Mouse (Mus musculus) heart, embryonic 14.5 days (tissue): ENCODE data around the gene Pigp. TPM values are rescaled to one million over a fixed set of nuclear protein-coding genes. Genes with fewer than 3 reads are reported as not detected.
"Not testable (repeated sequence)": the region's sequence is repeated elsewhere in the genome, so short reads cannot be mapped to it uniquely, and the experiment has no call there.

Source experiments
- ATAC-seq: fragments of 200-750 bp; cut with Nextera tagmentation; 2 replicates; pipeline ENCODE4 v1.8.0; 2017; ENCODE audit warnings: low read depth, moderate TSS enrichment; ENCODE audit not compliant: insufficient number of reproducible peaks, insufficient read depth, low FRiP score
- H3K27ac ChIP-seq, 2 experiments: fragments of 200-500 bp in 1 of 2; fragments of 300-500 bp in 1 of 2; sonication (generic) in 1 of 2; replicated peaks in 1 of 2; 2 replicates each; pipeline ENCODE4 v1.5.1; 2012 to 2014; ENCODE audit warnings: low read depth in 2 of 2, low read length in 2 of 2, control low read depth in 1 of 2, mild to moderate bottlenecking in 1 of 2, mixed read lengths in 1 of 2; ENCODE audit not compliant: control insufficient read depth in 1 of 2, insufficient read depth in 1 of 2
- H3K27me3 ChIP-seq: fragments of 300-500 bp; sonication (generic); 2 replicates; pipeline ENCODE4 v1.6.1; 2014; ENCODE audit warnings: mild to moderate bottlenecking, low read length, control low read depth; ENCODE audit not compliant: control insufficient read depth, insufficient read depth
- H3K36me3 ChIP-seq: fragments of 300-500 bp; sonication (generic); 2 replicates; pipeline ENCODE4 v1.6.1; 2014; ENCODE audit warnings: mild to moderate bottlenecking, control low read depth, low read length, mixed read lengths; ENCODE audit not compliant: control insufficient read depth, insufficient read depth
- H3K4me1 ChIP-seq, 2 experiments: fragments of 200-500 bp in 1 of 2; fragments of 300-500 bp in 1 of 2; sonication (generic) in 1 of 2; 2 replicates each; pipeline ENCODE4 v1.6.1; 2012 to 2014; ENCODE audit warnings: low read length in 2 of 2, control low read depth in 1 of 2, mixed read lengths in 1 of 2; ENCODE audit not compliant: control insufficient read depth in 2 of 2, insufficient read depth in 2 of 2
- H3K4me2 ChIP-seq: fragments of 300-500 bp; sonication (generic); 2 replicates; pipeline ENCODE4 v1.6.1; 2014; ENCODE audit warnings: mild to moderate bottlenecking, low read length
- H3K4me3 ChIP-seq, 2 experiments: fragments of 200-500 bp in 1 of 2; fragments of 300-500 bp in 1 of 2; sonication (generic) in 1 of 2; 2 replicates each; pipeline ENCODE4 v1.5.1; 2012 to 2014; ENCODE audit warnings: low read length in 2 of 2, mild to moderate bottlenecking in 2 of 2, control low read depth in 1 of 2, low read depth in 1 of 2, moderate library complexity in 1 of 2; ENCODE audit not compliant: control insufficient read depth in 1 of 2, insufficient read depth in 1 of 2
- H3K9ac ChIP-seq: fragments of 300-500 bp; sonication (generic); 2 replicates; pipeline ENCODE4 v1.6.1; 2014; ENCODE audit warnings: mild to moderate bottlenecking, low read length
- H3K9me3 ChIP-seq: fragments of 300-500 bp; sonication (generic); 2 replicates; pipeline ENCODE4 v1.6.1; 2016; ENCODE audit warnings: low read length, control low read depth; ENCODE audit not compliant: control insufficient read depth
- WGBS: fragments of 180-500 bp; shearing (Covaris S2); extraction: QIAGEN DNeasy Blood & Tissue Kit; methylation state at CpG from one replicate; pipeline ENCODE4 v1.1.7; 2014; 5-methylcytosine and 5-hydroxymethylcytosine counted together
- polyA plus RNA-seq: library from polyadenylated mRNA; unstranded; fragments of >200 nt; fragmentation: Nextera tagmentation; extraction: Ambion mirVana; gene quantifications from 2 replicates; pipeline ENCODE4 v1.2.1, GENCODE M21; 2014

The Pigp gene
- polyA plus RNA-seq, 1 experiment from 2014 or later = 117 TPM

DNA sequence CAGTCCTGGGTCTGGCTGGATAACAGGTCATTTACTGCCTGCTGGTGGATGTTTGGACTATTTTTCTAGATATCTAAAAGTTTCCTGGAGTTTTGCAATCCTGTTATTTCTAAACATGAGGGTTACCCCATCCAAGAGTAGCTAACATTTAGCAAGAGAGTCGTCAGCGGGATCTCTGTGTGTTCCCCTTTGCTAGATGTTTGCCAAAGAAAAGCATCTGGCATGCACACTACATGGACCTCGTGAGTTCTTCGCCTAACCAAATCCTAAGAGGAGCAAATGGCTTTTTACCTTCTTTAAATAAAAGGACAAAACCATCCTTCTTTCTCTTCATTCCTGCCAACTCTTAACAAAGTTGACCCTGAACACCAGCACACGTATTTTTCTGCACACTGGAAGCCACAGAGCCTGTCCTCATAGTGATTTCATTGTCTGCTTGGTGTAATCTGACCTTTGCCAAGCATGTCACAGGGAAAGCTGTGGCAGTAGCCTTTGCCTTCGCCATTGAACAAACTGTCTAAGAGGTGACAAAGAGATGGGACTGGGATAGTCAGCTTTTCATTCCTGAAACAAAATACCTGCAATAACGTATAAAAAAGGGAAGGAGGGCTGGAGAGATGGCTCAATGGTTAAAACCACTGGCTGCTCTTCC lies 24.4 kb downstream of the Pigp start:
- Histone ChIP-seq H3K4me1 (no peaks in the 10 kb centered on the region), H3K27me3 (no peaks in the 10 kb centered on the region), H3K36me3 (no peaks in the 10 kb centered on the region), H3K4me2 (no peak overlapping the region), H3K4me3 (no peak overlapping the region), H3K9me3 (no peaks in the 10 kb centered on the region), H3K27ac (no peak overlapping the region), H3K9ac (no peak overlapping the region)
- no peak for ATAC-seq
- 70% methylated on average over 7 of the region's 7 CpGs for WGBS

DNA sequence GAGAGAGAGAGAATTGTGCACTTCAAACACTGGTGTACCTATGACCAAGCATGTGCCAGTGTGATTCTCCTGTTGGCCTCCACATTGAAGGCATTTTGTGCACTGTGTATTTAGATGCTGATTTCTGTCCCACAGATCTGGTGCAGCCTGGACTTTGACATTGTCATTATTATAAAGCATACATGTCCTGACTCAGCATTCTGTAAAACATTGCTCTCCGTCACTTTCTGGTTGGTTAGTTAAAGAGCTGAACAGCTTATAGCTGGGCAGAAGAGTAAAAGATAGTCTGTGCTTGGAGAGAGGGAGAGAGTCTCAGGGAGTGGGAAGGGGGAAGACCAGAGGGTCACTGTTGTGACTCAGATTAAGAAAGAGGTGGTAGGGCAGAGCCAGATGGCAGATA lies 25.9 kb downstream of the Pigp start:
- 90% methylated on average over 1 of the region's 1 CpGs for WGBS
- H3K4me1 ChIP-seq = no peaks in the 10 kb centered on the region
- no peak overlapping the region for H3K27ac ChIP-seq
- H3K4me2 ChIP-seq = no peak overlapping the region
- H3K36me3 ChIP-seq = no peaks in the 10 kb centered on the region
- no peak overlapping the region for H3K9ac ChIP-seq
- ATAC-seq = no peak
- no peaks in the 10 kb centered on the region for H3K27me3 ChIP-seq
- H3K9me3 ChIP-seq = no peaks in the 10 kb centered on the region
- no peak overlapping the region for H3K4me3 ChIP-seq

- H3K36me3 ChIP-seq, ATAC-seq, H3K27ac ChIP-seq, H3K4me3 ChIP-seq, H3K4me2 ChIP-seq, H3K27me3 ChIP-seq, H3K9me3 ChIP-seq, H3K9ac ChIP-seq, H3K4me1 ChIP-seq: not testable (repeated sequence)
- 87% methylated on average over 17 of the region's 22 CpGs for WGBS
These were observed 32.2 kb downstream of the Pigp start for GRCm38 (mm10) chr16:94339164-94340160.

DNA sequence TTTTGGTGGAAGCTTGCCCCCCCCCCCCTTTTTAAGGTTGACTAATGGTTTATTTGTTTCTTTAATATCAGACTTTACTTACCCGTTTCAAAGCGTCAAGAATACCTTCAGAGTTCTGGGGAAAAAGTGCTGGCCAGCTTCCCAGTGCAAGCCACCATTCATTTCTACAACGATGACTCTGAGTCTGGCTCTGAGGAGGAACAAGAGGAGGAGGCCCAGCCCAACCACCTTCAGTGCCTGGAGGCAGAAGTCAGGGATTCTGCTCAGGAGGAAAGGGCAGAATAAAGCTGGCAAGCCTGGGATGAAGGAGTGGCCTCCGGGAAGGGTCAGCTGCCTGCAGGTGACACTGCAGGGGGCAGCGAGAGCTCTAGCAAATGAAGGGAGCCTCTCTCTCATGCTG lies 36.0 kb downstream of the Pigp start:
- Histone ChIP-seq H3K4me2 (no peak overlapping the region), H3K36me3 (no peaks in the 10 kb centered on the region), H3K27ac (no peak overlapping the region), H3K4me3 (no peak overlapping the region), H3K9ac (no peak overlapping the region), H3K9me3 (no peaks in the 10 kb centered on the region), H3K4me1 (no peaks in the 10 kb centered on the region), H3K27me3 (no peaks in the 10 kb centered on the region)
- WGBS = 36% methylated on average over 5 of the region's 5 CpGs
- ATAC-seq = no peak

- Histone ChIP-seq H3K4me3 (no peak overlapping the region), H3K9me3 (no peaks in the 10 kb centered on the region), H3K4me2 (no peak overlapping the region), H3K27me3 (no peaks in the 10 kb centered on the region), H3K36me3 (no peaks in the 10 kb centered on the region), H3K9ac (no peak overlapping the region), H3K27ac (no peak overlapping the region), H3K4me1 (peaks cover 3 to 15% of the 10 kb centered on the region in 2 experiments; a peak in 3 of 4 replicates)
- 53% methylated on average over 5 of the region's 5 CpGs for WGBS
- no peak for ATAC-seq
These were observed 39.8 kb downstream of the Pigp start for GRCm38 (mm10) chr16:94331886-94332252.

DNA sequence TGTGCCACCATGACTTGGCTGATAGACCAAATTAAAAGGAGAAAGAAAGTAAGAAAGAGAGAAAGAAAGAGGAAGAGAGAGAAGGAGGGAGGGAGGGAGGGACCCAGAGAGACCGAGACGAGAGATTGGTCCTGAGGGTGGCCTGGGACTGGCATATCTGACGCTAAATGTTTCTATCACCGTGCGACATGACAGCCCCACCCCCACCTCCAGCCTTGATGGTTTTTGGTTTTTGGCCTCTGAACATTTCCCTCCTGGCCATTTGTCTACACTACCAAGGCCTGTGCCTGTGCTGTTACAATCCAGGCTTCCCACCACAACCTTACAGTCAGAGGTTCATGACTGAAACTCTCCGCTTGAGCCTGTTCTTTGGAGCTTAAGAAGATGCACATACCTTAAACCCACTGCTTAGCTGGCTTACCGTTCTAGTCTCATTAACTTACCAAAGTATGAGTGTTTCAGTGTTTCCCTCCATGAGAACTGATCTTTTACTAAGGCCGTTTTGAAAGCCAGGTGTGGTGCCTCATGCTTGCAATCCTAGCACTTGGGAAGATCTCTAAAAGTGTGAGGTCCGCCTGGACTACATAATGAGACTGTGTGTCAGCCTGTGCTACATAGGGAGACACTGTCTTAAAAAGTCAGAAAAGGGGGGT lies 40.3 kb downstream of the Pigp start:
- H3K9ac ChIP-seq = no peak overlapping the region
- 74% methylated on average over 9 of the region's 9 CpGs for WGBS
- H3K4me1 ChIP-seq = peaks cover 3 to 15% of the 10 kb centered on the region in 2 experiments; a peak in 3 of 4 replicates
- no peak overlapping the region for H3K4me2 ChIP-seq
- H3K36me3 ChIP-seq = no peaks in the 10 kb centered on the region
- ATAC-seq = no peak
- H3K27me3 ChIP-seq = no peaks in the 10 kb centered on the region
- H3K9me3 ChIP-seq = no peaks in the 10 kb centered on the region
- no peak overlapping the region for H3K4me3 ChIP-seq
- no peak overlapping the region for H3K27ac ChIP-seq

- no peaks in the 10 kb centered on the region for H3K27me3 ChIP-seq
- WGBS = 76% methylated on average over 5 of the region's 5 CpGs
- no peak overlapping the region for H3K4me3 ChIP-seq
- H3K27ac ChIP-seq = no peak overlapping the region
- no peak for ATAC-seq
- H3K9ac ChIP-seq = no peak overlapping the region
- no peak overlapping the region for H3K4me2 ChIP-seq
- peaks cover 3 to 15% of the 10 kb centered on the region in 2 experiments; a peak in 3 of 4 replicates for H3K4me1 ChIP-seq
- H3K36me3 ChIP-seq = no peaks in the 10 kb centered on the region
- no peaks in the 10 kb centered on the region for H3K9me3 ChIP-seq
These were observed 41.2 kb downstream of the Pigp start for GRCm38 (mm10) chr16:94330429-94330828.
